Mouse (Mus musculus) hindbrain, embryonic 12.5 days (tissue): ENCODE results near the gene Axin1. TPM values are rescaled to one million over a fixed set of nuclear protein-coding genes. Genes with fewer than 3 reads are reported as not detected.

ENCODE experiments used
- ATAC-seq: fragments of 200-750 bp; cut with Nextera tagmentation; 2 replicates; pipeline ENCODE4 v1.8.0; 2017; ENCODE audit warnings: moderate TSS enrichment; ENCODE audit not compliant: low FRiP score
- H3K27ac ChIP-seq: fragments of 300-500 bp; sonication (generic); 2 replicates; pipeline ENCODE4 v1.5.1; 2016; ENCODE audit warnings: mild to moderate bottlenecking
- H3K27me3 ChIP-seq: fragments of 300-500 bp; sonication (generic); 2 replicates; pipeline ENCODE4 v1.6.1; 2016; ENCODE audit warnings: mild to moderate bottlenecking
- H3K36me3 ChIP-seq: fragments of 300-500 bp; sonication (generic); 2 replicates; pipeline ENCODE4 v1.6.1; 2016; ENCODE audit warnings: mild to moderate bottlenecking
- H3K4me1 ChIP-seq: fragments of 300-500 bp; sonication (generic); 2 replicates; pipeline ENCODE4 v1.6.1; 2016
- H3K4me2 ChIP-seq: fragments of 300-500 bp; sonication (generic); replicated peaks from 2 replicates; pipeline ENCODE4 v1.6.1; 2016; ENCODE audit warnings: mild to moderate bottlenecking
- H3K4me3 ChIP-seq: fragments of 300-500 bp; sonication (generic); 2 replicates; pipeline ENCODE4 v1.5.1; 2016; ENCODE audit warnings: mild to moderate bottlenecking
- H3K9ac ChIP-seq: fragments of 300-500 bp; sonication (generic); 2 replicates; pipeline ENCODE4 v1.6.1; 2016; ENCODE audit warnings: mild to moderate bottlenecking, moderate library complexity
- H3K9me3 ChIP-seq: fragments of 300-500 bp; sonication (generic); replicated peaks from 2 replicates; pipeline ENCODE4 v1.6.1; 2016; ENCODE audit warnings: mild to moderate bottlenecking
- WGBS: fragments of 180-500 bp; shearing (Covaris S2); methylation state at CpG from one replicate; pipeline ENCODE4 v1.1.7; 2016; 5-methylcytosine and 5-hydroxymethylcytosine counted together
- polyA plus RNA-seq: library from polyadenylated mRNA; unstranded; fragments of >200 nt; fragmentation: Nextera tagmentation; extraction: Ambion mirVana; gene quantifications from 2 replicates; pipeline ENCODE4 v1.2.1, GENCODE M21; 2016

Axin1 gene
- polyA plus RNA-seq, 1 experiment from 2014 or later: 19.4 TPM

GRCm38 (mm10) chr17:26202737-26203136, 64.2 kb downstream of the Axin1 start, which contains the start of gene Rgs11:
Rgs11 (plus strand) TSS chr17:26202951.
- Histone ChIP-seq H3K4me1 (peaks cover 32% of the 10 kb centered on the region), H3K9ac (0 out of 2 replicates have a peak within 1 kb of the TSS, but pooled peaks have one; percentile 36), H3K27ac (no peak within 1 kb of the TSS), H3K4me2 (peak within 1 kb of the TSS; percentile 95), H3K36me3 (peaks cover 5% of the 10 kb centered on the region), H3K4me3 (peak within 1 kb of the TSS; percentile 32), H3K9me3 (peaks cover 4% of the 10 kb centered on the region; the same call in 1 of the 2 replicates), H3K27me3 (peaks cover 73% of the 10 kb centered on the region)
- no peak for ATAC-seq
- 3% methylated on average over 22 of the region's 22 CpGs for WGBS

- Histone ChIP-seq H3K27me3 (peaks cover 73% of the 10 kb centered on the region), H3K9me3 (peaks cover 4% of the 10 kb centered on the region; the same call in 1 of the 2 replicates), H3K4me2 (peak overlapping the region; percentile 59), H3K27ac (no peak overlapping the region), H3K4me3 (peak overlapping the region; percentile 32), H3K9ac (0 out of 2 replicates have a peak overlapping the region, but pooled peaks have one; percentile 36), H3K36me3 (no peaks in the 10 kb centered on the region), H3K4me1 (peaks cover 32% of the 10 kb centered on the region)
- WGBS: 1% methylated on average over 30 of the region's 30 CpGs
- ATAC-seq: no peak
Observed at GRCm38 (mm10) chr17:26203321-26203811, 64.9 kb downstream of the Axin1 start.

GRCm38 (mm10) chr17:26204766-26205165, 66.3 kb downstream of the Axin1 start:
- no peaks in the 10 kb centered on the region for H3K36me3 ChIP-seq
- peaks cover 60% of the 10 kb centered on the region for H3K27me3 ChIP-seq
- H3K9me3 ChIP-seq: peaks cover 4% of the 10 kb centered on the region; the same call in 1 of the 2 replicates
- ATAC-seq: no peak
- no peak overlapping the region for H3K4me3 ChIP-seq
- H3K4me2 ChIP-seq: no peak overlapping the region
- no peak overlapping the region for H3K27ac ChIP-seq
- H3K9ac ChIP-seq: no peak overlapping the region
- WGBS: 29% methylated on average over 11 of the region's 11 CpGs
- peaks cover 32% of the 10 kb centered on the region for H3K4me1 ChIP-seq

GRCm38 (mm10) chr17:26206392-26206791, 67.9 kb downstream of the Axin1 start:
- ATAC-seq: no peak
- H3K9ac ChIP-seq: no peak overlapping the region
- WGBS: 77% methylated on average over 1 of the region's 1 CpGs

GRCm38 (mm10) chr17:26207686-26208085, 69.2 kb downstream of the Axin1 start, which contains the start of gene Arhgdig:
Arhgdig (minus strand) TSS chr17:26207786.
- WGBS: 89% methylated on average over 12 of the region's 12 CpGs
- Histone ChIP-seq H3K27ac (no peak within 1 kb of the TSS), H3K36me3 (no peaks in the 10 kb centered on the region), H3K4me2 (no peak within 1 kb of the TSS), H3K9ac (no peak within 1 kb of the TSS), H3K27me3 (peaks cover 32% of the 10 kb centered on the region), H3K4me1 (peaks cover 14% of the 10 kb centered on the region), H3K9me3 (no peaks in the 10 kb centered on the region), H3K4me3 (no peak within 1 kb of the TSS)
- no peak for ATAC-seq

More at GRCm38 (mm10) chr17:26206392-26206791, 67.9 kb downstream of the Axin1 start:
- Histone ChIP-seq H3K36me3 (no peaks in the 10 kb centered on the region), H3K4me2 (no peak overlapping the region), H3K4me1 (peaks cover 20% of the 10 kb centered on the region), H3K27ac (no peak overlapping the region), H3K4me3 (no peak overlapping the region), H3K9me3 (peaks cover 4% of the 10 kb centered on the region; the same call in 1 of the 2 replicates), H3K27me3 (peaks cover 45% of the 10 kb centered on the region)

GRCm38 (mm10) chr17:26212241-26212640, 73.8 kb downstream of the Axin1 start:
- H3K9ac ChIP-seq: no peak overlapping the region
- 95% methylated on average over 7 of the region's 7 CpGs for WGBS
- H3K9me3 ChIP-seq: no peaks in the 10 kb centered on the region
- H3K27ac ChIP-seq: no peak overlapping the region
- H3K4me2 ChIP-seq: no peak overlapping the region
- no peak for ATAC-seq
- H3K4me1 ChIP-seq: no peaks in the 10 kb centered on the region
- H3K27me3 ChIP-seq: no peaks in the 10 kb centered on the region
- peaks cover 12% of the 10 kb centered on the region; the same call in 1 of the 2 replicates for H3K36me3 ChIP-seq
- no peak overlapping the region for H3K4me3 ChIP-seq

GRCm38 (mm10) chr17:26212681-26213080, 74.2 kb downstream of the Axin1 start:
- H3K4me1 ChIP-seq: no peaks in the 10 kb centered on the region
- no peak overlapping the region for H3K27ac ChIP-seq
- H3K9me3 ChIP-seq: no peaks in the 10 kb centered on the region
- no peaks in the 10 kb centered on the region for H3K27me3 ChIP-seq
- ATAC-seq: no peak
- no peak overlapping the region for H3K4me2 ChIP-seq
- H3K36me3 ChIP-seq: peaks cover 13% of the 10 kb centered on the region; the same call in 1 of the 2 replicates
- no peak overlapping the region for H3K4me3 ChIP-seq
- WGBS: 90% methylated on average over 11 of the region's 11 CpGs
- no peak overlapping the region for H3K9ac ChIP-seq

- no peak for ATAC-seq
- Histone ChIP-seq H3K27me3 (no peaks in the 10 kb centered on the region), H3K27ac (no peak overlapping the region), H3K9ac (no peak overlapping the region), H3K4me3 (no peak overlapping the region), H3K9me3 (no peaks in the 10 kb centered on the region), H3K36me3 (peaks cover 13% of the 10 kb centered on the region), H3K4me1 (no peaks in the 10 kb centered on the region), H3K4me2 (no peak overlapping the region)
- WGBS: 73% methylated on average over 2 of the region's 2 CpGs
Observed at GRCm38 (mm10) chr17:26221508-26221907, 83.0 kb downstream of the Axin1 start.

- H3K27me3 ChIP-seq: no peaks in the 10 kb centered on the region
- no peaks in the 10 kb centered on the region for H3K9me3 ChIP-seq
- no peak overlapping the region for H3K4me2 ChIP-seq
- H3K36me3 ChIP-seq: peaks cover under 1% of the 10 kb centered on the region; the same call in 1 of the 2 replicates
- no peak overlapping the region for H3K9ac ChIP-seq
- ATAC-seq: no peak
- no peak overlapping the region for H3K4me3 ChIP-seq
- 82% methylated on average over 12 of the region's 12 CpGs for WGBS
- no peaks in the 10 kb centered on the region for H3K4me1 ChIP-seq
- no peak overlapping the region for H3K27ac ChIP-seq
Observed at GRCm38 (mm10) chr17:26225150-26225549, 86.7 kb downstream of the Axin1 start.

GRCm38 (mm10) chr17:26229776-26230175, 91.3 kb downstream of the Axin1 start:
- Histone ChIP-seq H3K4me1 (no peaks in the 10 kb centered on the region), H3K4me2 (no peak overlapping the region), H3K27ac (no peak overlapping the region), H3K27me3 (no peaks in the 10 kb centered on the region), H3K4me3 (no peak overlapping the region), H3K9me3 (no peaks in the 10 kb centered on the region), H3K9ac (no peak overlapping the region), H3K36me3 (no peaks in the 10 kb centered on the region)
- WGBS: 94% methylated on average over 5 of the region's 5 CpGs
- ATAC-seq: no peak

GRCm38 (mm10) chr17:26231156-26231555, 92.7 kb downstream of the Axin1 start:
- Histone ChIP-seq H3K9me3 (no peaks in the 10 kb centered on the region), H3K36me3 (no peaks in the 10 kb centered on the region), H3K4me2 (no peak overlapping the region), H3K4me3 (no peak overlapping the region), H3K9ac (no peak overlapping the region), H3K27ac (no peak overlapping the region), H3K4me1 (peaks cover 7% of the 10 kb centered on the region; the same call in 1 of the 2 replicates), H3K27me3 (no peaks in the 10 kb centered on the region)
- ATAC-seq: no peak
- 86% methylated on average over 5 of the region's 5 CpGs for WGBS

- Histone ChIP-seq H3K9me3 (no peaks in the 10 kb centered on the region), H3K36me3 (no peaks in the 10 kb centered on the region), H3K4me3 (no peak overlapping the region), H3K27ac (no peak overlapping the region), H3K4me1 (peaks cover 7% of the 10 kb centered on the region; the same call in 1 of the 2 replicates), H3K27me3 (no peaks in the 10 kb centered on the region), H3K4me2 (no peak overlapping the region), H3K9ac (no peak overlapping the region)
- no peak for ATAC-seq
- 69% methylated on average over 8 of the region's 8 CpGs for WGBS
Observed at GRCm38 (mm10) chr17:26232863-26233262, 94.4 kb downstream of the Axin1 start.

- Histone ChIP-seq H3K4me3 (no peak overlapping the region), H3K9me3 (no peaks in the 10 kb centered on the region), H3K36me3 (no peaks in the 10 kb centered on the region), H3K4me1 (peaks cover 7% of the 10 kb centered on the region; the same call in 1 of the 2 replicates), H3K27me3 (no peaks in the 10 kb centered on the region), H3K4me2 (no peak overlapping the region), H3K27ac (no peak overlapping the region), H3K9ac (no peak overlapping the region)
- 91% methylated on average over 8 of the region's 8 CpGs for WGBS
- ATAC-seq: no peak
Observed at GRCm38 (mm10) chr17:26234386-26234785, 95.9 kb downstream of the Axin1 start.
